Mouse (Mus musculus): ENCODE results near the gene Mbnl1.

DNA sequence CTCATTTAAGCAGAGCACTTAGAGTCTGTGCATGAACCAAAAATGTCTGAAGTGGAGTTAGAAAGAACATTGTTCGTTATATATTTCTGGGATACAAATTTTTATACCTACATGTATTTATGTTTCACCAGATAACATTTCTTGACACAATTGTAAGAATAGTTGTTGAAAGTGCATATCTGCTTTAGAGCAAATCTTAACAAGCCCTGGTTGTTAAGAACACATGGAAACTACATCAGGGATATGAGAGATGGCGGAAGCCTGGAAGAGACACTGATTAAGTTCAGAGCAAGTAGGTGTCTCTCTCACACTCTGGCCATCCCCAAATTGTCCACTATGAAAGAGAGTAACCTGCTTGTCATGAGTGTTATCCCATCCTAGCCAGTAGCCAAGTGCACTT is 2.4 kb downstream of the Mbnl1 start:
- TF ChIP-seq CTCF (IDR thresholded peaks at IDR 0.05) = no peak
- TF ChIP-seq POLR2A (IDR thresholded peaks at IDR 0.05; ENCODE audit: insufficient read depth, low read depth, low read length) = no peak

Measured in heart, adult 2 months (tissue).